Mouse (Mus musculus) adrenal gland, adult 8-10 months (tissue): ENCODE data around the gene Tsc22d4. TPM values are rescaled to one million over a fixed set of nuclear protein-coding genes. Genes with fewer than 3 reads are reported as not detected.

Source experiments
- DNase-seq: peaks from one replicate; pipeline ENCODE4 v3.0.0; 2022
- total RNA-seq, 4 experiments: library from RNA; stranded (reverse); gene quantifications; 2 replicates each; pipeline ENCODE4 v1.2.4; 2022

Gene Tsc22d4
- total RNA-seq, 4 experiments from 2014 or later = 73.9 to 110 (median 94.0) TPM

DNA sequence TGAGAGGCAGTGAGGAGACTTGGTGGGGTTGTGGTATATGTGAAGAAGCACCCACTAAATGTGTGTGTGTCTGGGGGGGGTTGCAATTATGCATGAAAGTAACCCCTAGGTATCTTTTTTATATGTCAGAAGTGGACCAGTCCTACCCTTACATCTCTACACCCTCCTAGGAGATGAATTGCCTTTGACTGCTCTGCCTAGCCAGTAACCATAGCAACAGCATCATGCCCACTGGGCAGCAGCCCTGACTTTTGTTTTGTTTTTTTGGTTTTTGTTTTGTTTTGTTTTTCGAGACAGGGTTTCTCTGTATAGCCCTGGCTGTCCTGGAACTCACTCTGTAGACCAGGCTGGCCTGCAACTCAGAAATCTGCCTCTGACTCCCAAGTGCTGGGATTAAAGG, 22.9 kb downstream of the Tsc22d4 start:
- no peak for DNase-seq

DNA sequence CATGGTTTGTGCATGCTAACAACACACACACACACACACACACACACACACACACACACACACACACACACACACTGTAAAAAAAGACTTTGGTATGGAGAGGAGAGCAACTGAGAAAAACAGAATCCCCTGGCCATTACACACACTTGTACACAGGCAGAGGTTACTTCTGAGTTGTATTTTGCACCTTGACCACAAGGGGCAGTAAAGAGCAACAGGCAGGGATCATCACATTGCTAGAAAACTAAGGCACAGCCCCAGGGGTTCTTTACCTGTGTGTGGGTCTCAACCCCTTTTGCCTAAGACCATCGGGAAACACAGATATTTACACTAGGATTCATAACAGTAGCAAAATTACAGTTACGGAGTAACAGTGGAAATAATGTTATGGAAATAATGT, 25.2 kb downstream of the Tsc22d4 start:
- no peak for DNase-seq

GRCm38 (mm10) chr5:137772755-137773154, 27.2 kb downstream of the Tsc22d4 start:
- DNase-seq = no peak

DNA sequence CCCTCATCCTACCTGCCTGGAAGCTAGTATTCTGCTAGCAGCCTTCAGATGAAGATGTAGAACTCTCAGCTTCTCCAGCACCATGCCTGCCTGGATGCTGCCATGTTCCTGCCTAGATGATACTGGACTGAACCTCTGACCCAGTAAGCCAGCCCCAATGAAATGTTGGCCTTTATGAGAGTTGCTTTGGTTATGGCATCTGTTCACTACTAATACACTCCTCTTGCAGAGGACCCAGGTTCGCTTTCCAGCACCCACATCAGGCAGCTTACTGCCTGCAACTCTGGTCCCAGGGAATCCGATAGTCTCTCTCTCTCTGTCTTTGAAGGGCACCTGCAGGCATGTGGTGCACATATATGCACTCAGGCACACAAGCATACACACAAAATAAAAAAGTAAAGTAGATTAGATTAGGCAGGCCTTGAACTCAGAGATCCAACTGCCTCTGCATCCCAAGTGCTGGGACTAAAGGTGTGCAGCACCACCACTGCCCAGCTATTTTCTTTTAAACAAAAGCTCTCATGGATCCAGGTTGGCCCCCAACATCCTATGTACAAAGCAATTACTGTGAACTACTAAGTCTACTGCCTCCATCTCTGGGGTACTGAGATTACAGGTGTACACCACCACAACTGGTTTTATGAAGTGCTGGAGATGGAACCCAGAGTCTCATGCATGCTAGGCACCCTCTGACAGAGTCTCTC, 30.2 kb downstream of the Tsc22d4 start:
- no peak for DNase-seq

GRCm38 (mm10) chr5:137776408-137776918, 30.9 kb downstream of the Tsc22d4 start:
- DNase-seq = no peak

- DNase-seq = no peak
These were observed 31.8 kb downstream of the Tsc22d4 start for GRCm38 (mm10) chr5:137777267-137777845.

- peak; percentile 96 for DNase-seq
These were observed 33.1 kb downstream of the Tsc22d4 start, which contains the start of gene Ppp1r35 for GRCm38 (mm10) chr5:137778635-137779034. Gene Ppp1r35 (plus strand): TSS chr5:137778849.

DNA sequence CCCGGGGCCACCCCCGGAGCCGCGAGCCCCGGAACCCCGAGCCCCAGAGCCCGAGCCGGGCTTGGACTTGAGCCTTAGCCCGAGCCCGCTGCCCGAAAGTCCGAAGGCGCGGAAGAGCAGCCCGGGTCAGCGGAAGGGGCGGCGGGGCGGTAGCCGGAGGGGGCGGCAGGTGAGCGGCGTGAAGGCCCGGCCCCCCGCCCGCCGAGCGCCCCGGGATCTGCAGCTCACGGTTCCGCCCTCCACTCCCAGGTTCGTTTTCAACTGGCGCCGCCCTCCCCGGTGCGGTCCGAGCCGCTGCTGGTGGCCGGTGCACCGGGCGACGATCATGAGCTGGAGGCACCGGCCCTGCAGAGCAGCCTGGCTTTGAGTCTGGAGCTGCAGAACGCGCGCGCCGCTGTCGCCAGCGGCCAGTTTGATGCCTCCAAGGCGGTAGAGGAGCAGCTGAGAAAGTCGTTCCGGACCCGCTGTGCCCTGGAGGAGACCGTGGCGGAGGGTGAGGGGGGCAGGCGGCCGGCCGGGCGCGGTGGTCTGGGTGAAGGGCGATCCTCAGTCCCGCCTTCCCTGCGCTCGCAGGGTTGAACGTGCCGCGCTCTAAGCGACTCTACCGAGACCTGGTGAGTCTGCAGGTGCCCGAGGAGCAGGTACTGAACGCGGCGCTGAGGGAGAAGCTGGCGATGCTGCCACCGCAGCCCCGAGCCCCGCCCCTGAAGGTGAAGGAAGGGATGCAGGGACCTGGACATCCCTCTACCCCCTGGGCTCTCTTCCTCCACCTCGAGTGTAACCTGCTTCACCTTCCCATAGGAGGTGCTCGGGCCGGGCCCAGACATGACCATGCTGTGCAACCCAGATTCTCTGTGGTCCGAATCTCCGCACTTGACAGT, 33.8 kb downstream of the Tsc22d4 start:
- DNase-seq = no peak

DNA sequence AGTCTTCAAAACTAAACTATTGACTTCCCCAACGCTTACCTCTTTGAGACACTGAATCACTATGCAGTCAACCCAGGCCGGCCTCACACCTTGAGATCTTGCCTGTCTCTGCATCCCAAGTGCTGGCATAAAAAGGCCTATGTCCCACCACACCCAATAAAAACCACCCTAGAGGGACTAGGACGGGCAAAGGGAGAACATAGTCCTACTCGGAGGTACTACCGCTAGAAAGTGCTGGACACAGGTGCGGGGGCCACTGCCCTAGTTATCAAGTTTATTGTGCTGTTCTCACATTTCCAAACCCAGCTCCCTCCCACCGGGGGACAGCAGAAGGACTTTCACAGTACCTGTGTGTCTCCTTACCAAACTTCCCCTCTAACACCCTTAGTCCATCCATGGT, 36.1 kb downstream of the Tsc22d4 start:
- no peak for DNase-seq

- no peak for DNase-seq
These were observed 37.4 kb downstream of the Tsc22d4 start for GRCm38 (mm10) chr5:137782776-137783522.

GRCm38 (mm10) chr5:137783901-137784540, 38.5 kb downstream of the Tsc22d4 start:
- no peak for DNase-seq

GRCm38 (mm10) chr5:137784546-137784945, 39.0 kb downstream of the Tsc22d4 start:
- peak; percentile 61 for DNase-seq

GRCm38 (mm10) chr5:137785164-137786031, 39.9 kb downstream of the Tsc22d4 start:
- peak; percentile 61 for DNase-seq

GRCm38 (mm10) chr5:137786109-137786942, 40.8 kb downstream of the Tsc22d4 start:
- DNase-seq = peak; percentile 99

GRCm38 (mm10) chr5:137787151-137787928, 41.8 kb downstream of the Tsc22d4 start, which contains the start of the genes Mepce and Zcwpw1:
Gene Mepce (minus strand): TSS chr5:137787655.
Gene Zcwpw1 (plus strand): TSS chr5:137787798.
- peak; percentile 95 for DNase-seq

- DNase-seq = peak; percentile 58
These were observed 42.6 kb downstream of the Tsc22d4 start for GRCm38 (mm10) chr5:137788171-137788570.

DNA sequence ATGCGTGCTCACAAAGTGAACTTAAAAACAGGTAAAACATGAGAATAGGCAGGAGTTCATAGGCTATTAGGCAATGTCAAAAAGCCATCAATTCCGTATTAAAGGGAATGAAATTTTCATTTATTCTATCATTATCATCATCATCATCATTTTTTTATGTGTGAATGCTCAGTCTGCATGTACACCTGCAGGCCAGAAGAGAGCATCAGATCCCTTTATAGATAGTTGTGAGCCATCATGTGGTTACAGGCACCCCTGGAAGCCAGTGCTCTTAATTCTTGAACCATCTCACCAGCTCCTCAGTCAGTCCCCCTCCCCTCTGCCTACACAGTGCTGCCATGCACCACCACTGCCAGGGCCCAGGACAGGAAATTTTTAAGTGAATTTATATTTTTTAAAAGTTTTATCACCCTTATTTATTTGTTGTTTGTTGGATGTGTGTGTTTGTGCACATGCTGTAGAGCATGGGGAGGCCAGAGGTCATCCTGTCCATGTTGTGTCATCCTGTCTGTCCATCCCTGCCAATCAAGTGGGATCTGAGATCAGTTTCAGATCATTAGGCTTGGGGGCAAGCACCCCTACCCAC, 43.5 kb downstream of the Tsc22d4 start:
- DNase-seq = no peak

DNA sequence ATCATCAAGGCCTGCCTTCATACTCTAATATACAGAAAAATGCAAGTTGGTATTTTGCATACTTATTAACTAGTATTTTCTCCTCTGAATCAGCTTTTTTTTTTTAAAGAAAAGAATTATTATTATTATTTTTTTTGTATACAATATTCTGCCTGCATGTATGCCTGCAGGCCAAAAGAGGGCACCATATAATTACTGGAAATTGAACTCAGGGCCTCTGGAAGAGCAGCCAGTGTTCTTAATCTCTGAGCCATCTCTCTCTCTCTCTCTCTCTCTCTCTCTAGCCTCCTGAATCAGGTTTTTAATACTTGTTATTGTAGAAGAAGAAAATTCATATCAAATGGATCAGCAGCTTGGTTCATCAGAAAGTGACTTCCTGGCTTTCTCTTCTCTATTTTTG, 46.0 kb downstream of the Tsc22d4 start:
- DNase-seq = no peak
